Mouse (Mus musculus) embryonic fibroblast, embryonic 13.5 days (primary cell): ENCODE results near the gene Sult2b1.

ENCODE experiments used
- CTCF ChIP-seq: IDR thresholded peaks from 2 replicates; pipeline ENCODE4 v1.5.1; 2011; ENCODE audit warnings: mild to moderate bottlenecking, control low read depth, low read length, moderate library complexity, borderline replicate concordance; ENCODE audit not compliant: insufficient read depth
- POLR2A ChIP-seq: IDR thresholded peaks from 2 replicates; pipeline ENCODE4 v1.6.1; 2011; ENCODE audit warnings: low read depth, mild to moderate bottlenecking, control low read depth, low read length, moderate library complexity

DNA sequence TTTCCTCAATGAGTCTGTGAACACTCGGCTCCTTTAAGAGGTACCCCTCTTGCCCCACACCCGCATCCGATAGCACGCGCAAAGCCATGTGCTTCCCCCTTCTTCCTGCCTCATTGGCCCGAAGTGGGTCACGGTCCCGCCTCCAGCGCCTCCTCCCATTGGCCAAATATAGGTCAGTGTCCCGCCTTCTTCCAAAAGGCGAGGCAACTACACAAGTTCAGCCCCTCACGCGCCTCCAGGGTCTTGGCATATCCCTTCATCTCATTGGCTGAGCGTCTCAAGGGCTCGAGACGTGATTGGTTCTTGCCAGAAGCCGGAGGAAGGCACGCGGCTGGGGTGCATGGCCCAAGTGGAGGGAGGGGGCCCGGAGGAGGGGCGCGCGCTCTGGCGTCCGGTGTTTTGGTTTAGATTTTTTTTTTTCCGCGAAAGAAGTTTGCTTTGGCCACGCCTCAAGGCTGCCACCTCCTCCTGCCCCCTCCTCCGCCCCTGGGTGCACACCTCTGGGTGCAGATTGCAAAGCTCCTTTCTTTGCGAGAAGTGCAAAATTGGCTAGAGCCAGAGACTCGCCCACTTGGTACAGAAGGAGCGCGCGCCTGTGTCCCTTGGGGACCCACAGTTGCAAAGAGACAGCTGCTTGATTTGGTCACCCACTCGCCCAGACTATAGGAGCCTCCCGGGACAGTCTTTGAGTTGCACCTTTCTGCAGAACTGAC, 79.6 kb downstream of the Sult2b1 start, which contains the start of gene Dbp:
- TF ChIP-seq CTCF (no peak), POLR2A (no peak)
